Mouse (Mus musculus): ENCODE results near the gene Naaladl2.

DNA sequence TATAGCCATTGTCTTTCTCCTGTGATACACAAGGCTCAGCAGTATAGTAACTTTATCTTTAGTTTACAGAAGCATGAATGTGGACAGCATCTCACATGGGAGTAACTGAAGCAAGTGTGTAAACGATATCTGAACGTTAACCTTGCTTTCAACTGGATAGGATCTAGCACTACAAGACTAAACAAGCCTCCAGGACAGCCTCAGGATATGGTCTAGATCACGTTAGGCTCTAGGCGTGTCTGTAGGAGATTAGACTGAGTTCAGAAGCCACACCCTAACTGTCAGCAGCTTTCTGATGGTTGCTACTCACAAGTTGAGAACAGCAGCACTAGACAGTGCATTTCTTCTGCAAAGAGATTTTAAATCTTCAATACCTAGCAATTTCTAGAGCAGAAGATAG lies 1216.0 kb downstream of the Naaladl2 start:
- TF ChIP-seq POLR2A (IDR thresholded peaks at IDR 0.05; ENCODE audit: borderline replicate concordance, low read depth, low read length) (no peak), CTCF (IDR thresholded peaks at IDR 0.05; ENCODE audit: low read depth, low read length) (no peak)

All from bone marrow macrophage, adult 2 months (primary cell).